Mouse (Mus musculus) embryo, embryonic 9.5 days (tissue): ENCODE data around the gene Olfr424.

Experiments used
- DNase-seq: peaks from one replicate; pipeline ENCODE4 v3.0.0-alpha.2; 2017; ENCODE audit errors: extremely low spot score

The Olfr424 gene

DNA sequence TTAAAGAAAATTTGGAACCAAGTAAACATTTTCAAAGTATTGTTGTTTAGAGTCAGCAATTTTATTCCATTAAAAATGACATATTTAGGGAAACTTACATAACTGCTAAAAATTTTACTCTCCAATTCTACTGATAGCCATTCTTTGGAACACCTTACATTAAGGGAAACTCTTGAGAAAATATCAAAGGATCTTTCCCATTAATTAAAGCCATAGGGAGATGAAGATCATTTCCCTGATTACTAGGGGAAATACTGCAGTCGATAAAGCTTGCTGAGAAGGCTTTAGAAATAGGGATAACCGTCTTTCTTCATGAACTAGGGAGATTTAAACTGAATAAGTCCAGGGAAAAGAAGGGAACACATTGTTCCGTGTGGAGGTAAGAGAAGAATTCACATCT is at the start of gene Olfr424:
Gene Olfr424 (plus strand): TSS at position 301 of the 400 bp plus-strand sequence.
- no peak for DNase-seq

DNA sequence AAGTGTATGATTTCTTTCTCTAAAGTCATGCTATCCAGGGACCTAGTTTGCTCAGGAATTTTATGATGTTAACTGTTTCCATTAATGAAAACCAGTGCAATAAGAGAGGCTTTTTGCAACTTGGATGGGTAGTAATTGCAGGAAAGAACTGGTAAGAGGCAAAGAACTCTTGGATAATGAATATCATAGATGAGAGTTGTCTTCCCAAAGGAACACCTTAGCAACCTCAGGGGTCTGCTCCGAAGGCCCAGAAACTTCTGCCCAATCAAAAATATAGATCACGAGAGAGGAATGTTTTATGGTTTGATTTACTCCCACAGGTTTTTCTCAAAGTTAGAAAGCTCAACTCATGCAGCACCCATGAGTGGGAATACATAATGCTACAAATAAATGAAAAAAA is 47.3 kb upstream of the Olfr424 start, which contains the start of gene Olfr429:
Gene Olfr429 (plus strand): TSS at position 301 of the 400 bp plus-strand sequence.
- no peak for DNase-seq

DNA sequence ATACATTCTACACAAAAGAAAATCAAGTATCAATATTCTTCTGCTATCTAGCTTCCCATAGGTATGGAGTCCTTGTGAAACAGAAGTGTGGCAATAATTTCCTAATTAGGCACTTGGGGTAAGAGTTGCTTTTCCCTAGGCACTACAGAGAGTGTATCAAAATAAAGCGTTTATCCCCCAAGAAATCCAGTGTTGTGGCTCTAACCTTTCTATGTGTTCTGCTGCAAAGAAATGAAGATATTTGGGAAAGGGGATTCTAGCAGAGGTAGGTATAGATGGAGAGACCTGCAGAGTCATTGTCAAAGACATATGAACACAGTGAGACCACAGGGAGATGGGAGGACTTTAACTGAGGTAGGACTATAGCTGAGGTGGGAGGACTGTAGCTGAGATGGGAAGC is 34.7 kb upstream of the Olfr424 start, which contains the start of gene Olfr427:
Gene Olfr427 (plus strand): TSS at position 301 of the 400 bp plus-strand sequence.
- no peak for DNase-seq

DNA sequence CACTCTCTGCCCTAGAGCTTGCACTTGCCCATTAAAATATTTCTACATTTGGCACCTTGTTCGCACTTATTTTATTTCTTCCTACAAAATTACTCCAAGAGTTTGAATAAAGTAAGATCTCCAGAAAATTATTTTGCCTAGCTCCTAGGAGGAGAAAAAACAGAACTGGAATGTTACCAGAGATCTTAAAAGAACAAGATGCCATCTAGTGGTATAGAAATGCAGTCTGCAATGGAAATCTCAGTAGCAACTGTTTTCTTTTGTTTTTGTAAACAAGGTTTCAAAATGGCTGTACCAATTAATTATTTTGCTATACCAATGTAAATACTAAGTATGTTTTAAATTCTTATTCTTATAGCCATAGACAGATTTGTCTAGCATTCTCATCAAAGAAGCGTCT is 27.6 kb upstream of the Olfr424 start:
- DNase-seq: no peak

DNA sequence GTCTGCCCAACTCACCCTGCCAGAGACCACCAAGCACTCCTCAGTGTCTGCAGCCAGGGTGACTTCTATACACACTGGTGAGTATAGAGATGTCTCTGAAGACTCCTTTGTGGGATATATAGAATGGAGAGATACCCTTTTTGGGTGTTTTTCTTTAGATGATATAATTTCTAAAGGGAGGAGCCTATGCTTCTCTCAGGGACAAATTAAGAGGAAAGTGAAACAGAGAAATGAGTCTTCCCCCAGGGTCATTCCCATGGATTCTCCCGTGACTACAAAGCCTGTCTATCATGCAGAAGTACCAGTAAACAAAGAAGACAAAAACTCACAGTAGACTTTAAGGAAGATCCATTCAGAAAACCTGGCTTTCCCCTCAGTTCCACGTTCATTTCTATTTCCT is 10.3 kb upstream of the Olfr424 start, which contains the start of gene Olfr231:
Gene Olfr231 (minus strand): TSS at position 101 of the 400 bp plus-strand sequence.
- no peak for DNase-seq

DNA sequence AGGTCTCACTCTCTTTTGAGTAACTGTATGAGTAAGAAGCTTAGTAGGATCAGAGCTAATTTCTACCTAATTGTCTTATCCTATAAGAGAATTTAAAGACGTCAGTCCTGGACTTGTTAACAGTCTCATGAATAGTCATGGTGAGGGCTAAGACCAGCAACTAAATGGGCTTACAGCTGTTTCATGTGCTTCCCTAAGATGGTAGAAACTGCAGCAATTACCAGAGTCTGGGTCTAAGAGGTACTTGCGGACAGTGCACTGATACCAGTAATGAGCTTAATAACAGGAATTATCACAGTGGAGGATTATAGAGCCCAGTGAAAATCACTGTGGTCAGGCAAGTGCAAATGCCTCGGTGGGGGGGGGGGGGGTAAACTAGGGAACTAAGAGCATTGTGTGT is 682 bp downstream of the Olfr424 start:
- no peak for DNase-seq

DNA sequence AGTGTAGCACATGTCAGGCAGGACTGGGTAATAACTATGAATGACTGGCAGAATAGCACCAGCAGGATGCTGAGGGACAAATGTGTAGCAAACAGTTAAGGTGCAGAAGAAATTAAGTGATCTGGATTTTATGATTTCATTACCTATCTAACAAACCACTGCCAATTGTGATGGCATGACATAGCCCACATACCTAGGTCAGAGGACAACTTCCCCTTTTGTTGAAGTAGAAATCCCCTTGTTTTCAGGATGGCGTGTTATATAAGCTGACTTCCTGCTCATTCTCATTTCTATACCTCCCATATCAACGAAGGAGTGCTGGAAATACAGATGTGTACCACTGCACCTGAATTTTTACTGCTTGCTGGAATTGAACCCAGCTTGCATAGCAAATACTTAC is 10.1 kb downstream of the Olfr424 start:
- no peak for DNase-seq

DNA sequence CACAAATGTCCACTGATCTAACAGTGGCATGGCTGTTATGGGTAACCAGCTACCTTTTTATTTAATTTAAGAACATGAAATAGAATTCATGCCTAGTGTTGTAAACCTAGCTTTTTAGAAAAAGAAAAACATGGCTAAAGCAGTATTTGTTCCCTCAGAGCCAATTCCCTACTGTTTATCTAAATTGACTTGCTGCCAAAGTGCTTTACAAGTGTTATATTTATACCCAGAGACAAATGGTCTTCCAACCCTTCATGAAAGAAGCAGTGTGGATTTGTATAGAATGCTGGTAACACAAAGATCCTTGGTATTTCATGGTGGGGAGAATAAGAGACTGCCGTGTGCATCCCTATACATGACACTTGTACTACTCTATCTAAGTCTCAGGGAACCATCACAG is 15.4 kb downstream of the Olfr424 start:
- DNase-seq: no peak

DNA sequence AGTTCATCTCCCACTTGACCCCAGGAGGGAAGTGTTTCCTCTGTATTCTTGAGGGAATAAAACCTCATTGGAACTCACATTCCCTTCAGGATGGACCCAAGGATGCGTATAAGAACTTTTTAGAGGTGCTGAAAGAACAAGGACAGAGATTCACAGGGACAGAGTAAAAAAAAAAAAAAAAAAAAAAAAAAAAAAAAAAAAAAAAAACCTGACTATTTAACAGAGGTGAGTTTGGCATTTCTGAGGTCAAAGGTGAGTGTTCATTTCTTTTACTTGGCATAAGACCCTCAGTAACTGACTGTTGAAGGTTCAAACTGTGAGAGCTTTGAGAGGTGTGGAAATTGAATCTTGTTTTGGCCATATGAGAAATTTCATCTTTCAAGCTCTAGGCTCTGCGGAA is 18.0 kb downstream of the Olfr424 start:
- DNase-seq: no peak

DNA sequence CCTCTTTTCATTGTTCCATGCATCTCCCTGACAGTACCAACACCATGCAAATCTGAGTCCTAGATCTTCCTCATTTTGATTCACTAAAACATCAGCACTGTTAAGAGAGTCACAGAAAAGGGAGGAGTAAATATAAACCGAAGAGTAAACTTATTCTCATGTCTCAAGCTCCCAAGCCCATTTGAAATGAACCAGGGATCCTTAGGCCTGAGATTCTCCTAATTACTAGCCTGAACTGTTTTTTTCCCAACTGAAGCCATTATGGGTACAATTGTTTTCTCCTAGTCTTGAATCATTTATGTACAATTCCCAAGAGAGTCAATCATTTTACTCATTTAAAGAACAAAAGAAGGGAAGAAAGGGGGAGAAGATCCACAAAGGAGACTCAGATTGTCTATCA is 24.0 kb downstream of the Olfr424 start, which contains the start of gene Olfr420:
Gene Olfr420 (plus strand): TSS at position 301 of the 400 bp plus-strand sequence.
- no peak for DNase-seq

DNA sequence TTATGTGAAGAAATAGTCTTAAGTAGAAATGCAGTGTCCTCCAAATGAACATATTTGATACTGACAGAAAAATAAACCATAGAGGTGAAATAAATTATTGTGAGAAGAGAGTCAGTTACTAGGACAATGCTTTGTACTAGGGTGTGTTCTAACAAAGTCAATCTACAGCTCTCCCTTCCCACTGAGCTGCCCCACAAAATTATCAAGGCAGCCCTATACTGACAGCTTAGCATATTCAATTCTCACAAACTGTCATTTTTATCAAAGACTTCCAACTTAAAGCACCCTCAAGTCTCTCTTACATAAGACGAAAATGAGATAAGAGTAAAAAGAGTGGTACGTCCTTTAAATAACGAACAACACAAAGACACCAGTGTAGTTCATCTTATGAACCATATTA is 26.3 kb downstream of the Olfr424 start:
- DNase-seq: no peak

DNA sequence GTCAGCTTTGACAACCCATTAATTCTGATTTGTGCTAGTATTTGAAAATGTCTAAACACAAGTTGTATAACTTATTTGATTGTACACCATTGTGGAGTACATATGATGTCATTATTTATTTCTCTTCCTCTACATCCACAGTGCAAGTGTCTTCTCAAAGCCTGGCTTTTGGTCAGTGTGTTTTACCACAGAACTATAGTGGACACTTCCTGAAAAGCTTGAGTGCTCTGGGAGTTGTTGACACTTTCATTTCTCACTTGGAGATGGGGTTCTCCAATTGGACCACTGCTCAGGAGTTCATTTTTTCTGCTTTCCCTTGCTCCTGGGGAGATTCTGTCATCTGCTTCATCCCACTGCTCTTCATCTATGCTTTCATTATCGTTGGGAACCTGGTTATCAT is 27.2 kb downstream of the Olfr424 start:
- no peak for DNase-seq

DNA sequence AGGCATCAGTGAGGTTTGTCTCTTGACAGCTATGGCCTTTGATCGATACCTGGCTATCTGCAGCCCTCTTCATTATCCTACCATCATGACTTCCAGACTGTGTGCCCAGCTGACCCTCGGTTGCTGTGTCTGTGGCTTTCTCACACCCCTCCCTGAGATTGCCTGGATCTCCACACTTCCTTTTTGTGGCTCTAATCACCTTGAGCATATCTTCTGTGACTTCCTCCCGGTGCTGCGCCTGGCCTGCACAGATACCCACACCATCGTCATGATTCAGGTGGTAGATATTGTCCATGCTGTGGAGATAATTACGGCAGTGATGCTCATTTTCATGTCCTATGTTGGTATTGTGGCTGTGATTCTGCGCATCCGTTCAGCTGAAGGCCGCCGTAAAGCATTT is 27.8 kb downstream of the Olfr424 start:
- no peak for DNase-seq

DNA sequence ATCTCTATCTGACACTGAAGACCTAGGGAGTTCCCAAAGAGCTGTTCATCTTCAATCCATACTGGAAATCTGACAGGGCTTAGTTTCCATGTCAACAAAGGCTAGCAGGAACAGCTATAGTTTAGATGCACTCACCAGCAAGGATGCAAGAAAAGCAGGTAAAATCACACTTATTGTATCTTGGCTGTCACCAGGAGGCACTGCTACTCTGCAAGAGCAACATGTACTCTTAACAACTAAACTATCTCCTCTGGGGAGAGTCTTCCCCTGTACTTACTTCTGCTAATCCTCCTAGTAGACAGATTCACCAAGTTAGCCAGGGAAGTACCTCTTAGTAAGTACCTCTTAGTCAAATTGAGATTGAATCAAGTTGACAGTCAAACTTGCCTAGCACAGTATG is 37.7 kb downstream of the Olfr424 start:
- DNase-seq: no peak

DNA sequence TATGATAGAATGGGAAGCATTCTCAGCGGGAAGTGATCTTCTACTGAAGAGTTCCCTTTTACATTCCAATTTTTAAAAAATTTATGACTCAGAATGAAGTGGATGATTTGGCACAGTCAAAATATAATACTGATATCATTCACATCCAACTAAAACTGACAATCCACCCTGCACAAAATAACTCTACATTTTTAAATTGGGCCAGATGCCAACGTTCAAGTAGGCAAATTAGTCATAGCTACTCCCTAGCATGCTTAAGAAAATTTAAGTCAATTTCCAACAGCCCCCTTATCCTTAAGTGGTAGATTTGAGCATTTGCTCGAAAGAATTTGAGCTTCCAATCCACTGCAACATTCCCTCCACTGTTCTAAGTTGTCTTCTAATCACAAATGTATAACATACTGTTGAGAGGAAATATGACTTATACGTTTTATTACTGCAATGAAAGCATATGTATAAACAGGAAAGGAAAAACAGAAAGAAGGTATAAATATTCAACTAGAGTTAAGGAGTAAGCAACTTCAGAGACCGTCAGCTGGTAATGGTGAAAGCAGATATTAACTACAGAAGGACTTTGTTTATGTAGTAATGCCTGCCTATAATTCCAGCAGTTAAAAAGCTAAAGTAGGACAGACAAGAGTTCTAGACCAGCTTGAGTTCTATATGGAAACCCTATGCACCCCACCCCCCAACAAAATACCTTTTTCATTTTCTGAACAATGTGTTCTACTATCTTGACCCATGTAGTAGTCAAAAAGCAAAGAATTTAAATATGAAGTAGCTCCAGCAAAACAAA is 39.6 kb downstream of the Olfr424 start:
- DNase-seq: no peak

DNA sequence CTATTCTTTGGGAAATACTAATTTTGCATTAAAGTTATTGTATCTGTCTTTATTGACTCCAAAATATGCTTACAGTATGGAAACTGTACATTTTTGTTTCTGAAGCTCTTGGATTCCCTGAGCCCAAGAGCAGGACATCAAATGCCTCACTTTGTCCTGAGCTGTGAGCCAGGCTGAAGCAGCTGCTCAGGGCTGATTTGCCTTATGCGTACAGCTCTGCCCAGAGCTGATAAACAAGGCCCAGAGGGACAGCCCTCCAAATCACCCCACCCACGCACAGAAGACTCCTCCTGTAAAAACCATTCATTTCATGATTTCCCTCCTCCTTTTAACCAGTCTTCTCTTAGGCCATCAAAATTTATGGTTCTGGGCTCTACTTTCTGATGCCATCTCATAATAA is 40.2 kb downstream of the Olfr424 start:
- DNase-seq: no peak

DNA sequence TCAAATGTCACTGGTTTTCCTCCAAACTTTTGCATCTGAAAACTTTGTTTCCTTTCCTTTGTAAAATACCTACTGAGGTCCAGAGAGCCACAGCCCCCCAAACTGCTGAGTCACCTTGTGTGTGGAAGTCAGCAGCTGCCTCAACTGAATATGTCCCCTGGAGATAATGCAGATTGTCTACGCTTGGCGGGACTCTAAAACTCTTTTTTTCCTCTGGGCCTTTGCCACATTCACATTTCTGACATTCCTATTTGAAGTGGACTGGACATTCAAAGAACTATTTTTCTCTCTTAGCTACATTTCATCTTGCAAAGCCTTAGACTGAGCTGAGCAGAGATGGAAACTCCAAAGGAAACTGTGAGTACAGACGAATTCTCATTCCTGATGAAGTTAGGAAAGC is 41.3 kb downstream of the Olfr424 start, which contains the start of gene Spta1:
Gene Spta1 (plus strand): TSS at position 172 of the 400 bp plus-strand sequence.
- DNase-seq: peak; percentile 18
